Mouse (Mus musculus) fat pad, adult 2 months (tissue): ENCODE measurements around the gene Pdcl.

Experiments used
- DNase-seq: peaks from one replicate; pipeline ENCODE4 v3.0.0-alpha.2; 2011; ENCODE audit warnings: low read depth, low spot score; ENCODE audit errors: extremely low read depth

The Pdcl gene

DNA sequence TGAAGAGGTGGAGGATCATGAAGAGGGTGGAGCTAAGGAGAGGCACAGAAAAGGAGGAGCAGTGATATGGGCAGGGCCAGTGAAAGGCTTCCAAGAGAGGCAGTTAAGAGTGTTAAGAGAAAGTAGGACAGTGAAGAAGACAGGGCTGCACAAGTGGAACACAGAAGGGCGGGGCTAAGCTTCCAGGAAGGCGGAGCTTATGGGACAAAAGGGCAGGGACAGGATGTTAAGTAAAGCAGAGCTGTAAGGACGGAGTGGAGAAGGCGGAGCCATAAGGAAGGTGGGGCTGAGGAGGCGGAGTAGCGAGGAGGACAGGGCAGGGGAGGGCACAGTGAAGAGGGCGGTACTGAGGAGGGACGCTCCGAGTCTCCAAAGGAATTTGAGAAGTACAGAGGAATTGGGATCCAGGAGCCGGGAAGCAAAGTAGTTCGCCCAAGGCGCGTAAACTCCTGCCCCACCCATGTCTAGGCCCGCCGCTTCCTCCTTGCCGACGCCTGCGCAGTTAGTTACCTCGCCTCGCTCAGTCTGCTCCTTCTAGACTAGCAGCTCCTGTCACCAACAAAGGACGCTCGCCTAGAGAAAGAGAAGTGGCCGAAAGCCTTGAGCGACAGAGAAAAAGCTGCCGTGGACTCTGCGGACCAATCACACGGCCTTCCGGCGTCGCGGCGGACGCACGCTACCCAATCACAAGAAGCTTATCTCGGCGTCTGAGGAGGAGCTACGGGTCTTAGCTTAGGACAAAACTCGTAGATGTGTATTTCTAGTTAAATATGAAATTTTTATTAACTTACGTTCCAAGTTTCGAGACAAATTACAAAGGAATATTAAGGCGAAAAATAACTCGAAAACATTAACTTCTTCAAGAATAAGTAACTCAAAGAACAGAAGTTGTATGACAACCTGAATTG lies at the start of gene Pdcl:
Gene Pdcl, minus strand, starts transcription at position 700 of the 908 bp plus-strand sequence.
- peak; percentile 92 for DNase-seq

DNA sequence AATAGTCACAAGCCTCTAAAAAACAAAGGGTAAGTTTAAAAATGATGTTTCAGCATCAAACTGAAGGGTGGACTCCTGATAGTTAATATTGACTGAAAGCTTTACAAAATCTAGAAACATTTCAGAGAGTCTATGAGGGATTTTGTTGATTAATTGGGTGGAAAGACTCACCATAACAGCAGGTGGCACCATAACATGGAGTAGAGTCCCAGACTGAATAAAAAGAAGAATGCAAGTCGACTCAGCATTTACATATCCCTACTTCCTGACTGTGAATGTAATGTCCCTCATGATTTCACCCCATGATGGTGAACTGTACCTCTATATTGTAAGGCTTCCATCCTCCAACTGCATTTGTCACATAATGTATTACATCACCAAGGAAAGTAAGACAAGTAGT lies 36.4 kb upstream of the Pdcl start:
- no peak for DNase-seq

DNA sequence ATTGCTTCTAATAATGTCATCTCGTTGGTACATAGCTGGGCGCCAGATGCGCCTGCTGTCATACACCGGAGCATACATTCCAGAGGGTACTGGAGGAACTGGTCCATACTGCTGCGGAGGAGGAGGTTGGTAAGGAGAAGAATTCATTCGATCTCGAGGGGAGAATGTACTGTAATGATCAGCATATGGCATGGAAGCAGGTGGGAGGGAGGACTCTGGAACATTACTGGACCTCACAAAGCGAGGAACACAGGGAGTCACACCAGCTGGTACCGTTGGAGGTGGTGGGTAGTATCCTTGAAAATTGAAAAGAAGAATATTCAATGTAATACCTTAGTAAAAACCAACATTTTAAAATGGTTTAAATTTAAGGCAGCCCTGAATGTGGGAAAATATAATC lies 23.8 kb upstream of the Pdcl start:
- no peak for DNase-seq

GRCm38 (mm10) chr2:37380189-37380588 lies 21.1 kb upstream of the Pdcl start:
- no peak for DNase-seq

GRCm38 (mm10) chr2:37376018-37376417 lies 16.9 kb upstream of the Pdcl start:
- DNase-seq, result no peak

DNA sequence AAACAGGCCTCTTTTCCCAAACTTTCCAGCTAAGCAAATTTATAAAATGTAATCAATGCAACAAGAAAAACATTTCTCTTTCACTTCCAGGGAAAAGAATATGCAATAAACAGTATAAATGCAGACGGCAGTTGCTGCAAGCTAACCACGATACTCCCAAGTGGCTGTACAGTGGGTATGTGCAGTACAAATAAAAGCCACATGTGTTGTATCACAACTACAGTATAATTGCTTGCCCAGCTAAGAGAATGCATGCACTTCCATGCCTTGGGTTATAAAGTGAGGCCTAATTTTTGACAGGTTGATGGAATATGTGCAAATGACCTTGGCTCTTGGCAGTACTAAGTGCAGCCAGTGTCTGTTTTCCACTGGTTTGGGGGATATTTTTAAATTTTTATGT lies 11.5 kb upstream of the Pdcl start:
- DNase-seq, result no peak

- DNase-seq, result no peak
These were observed 776 bp upstream of the Pdcl start for GRCm38 (mm10) chr2:37359908-37360307.

DNA sequence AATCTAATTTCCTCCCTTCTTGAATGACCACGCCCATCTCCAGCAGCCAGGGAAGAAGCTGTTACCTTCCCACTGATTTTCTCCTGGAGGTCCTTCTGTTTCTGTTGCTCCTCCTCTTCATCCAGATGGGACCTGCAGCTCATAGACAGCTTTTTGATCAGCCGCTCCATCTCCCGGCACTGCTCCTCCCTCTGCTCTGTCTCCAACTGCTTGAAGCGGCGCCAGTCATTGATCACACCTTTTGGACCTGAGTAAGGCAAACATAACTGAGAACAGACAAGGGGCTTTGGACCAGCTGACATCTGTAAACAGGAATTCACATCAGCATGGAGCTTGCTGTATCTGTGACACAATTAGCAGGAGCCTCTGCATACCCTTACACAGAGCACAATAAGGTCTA lies 3.6 kb downstream of the Pdcl start:
- DNase-seq, result no peak

- no peak for DNase-seq
These were observed 7.5 kb downstream of the Pdcl start for GRCm38 (mm10) chr2:37351671-37352070.

DNA sequence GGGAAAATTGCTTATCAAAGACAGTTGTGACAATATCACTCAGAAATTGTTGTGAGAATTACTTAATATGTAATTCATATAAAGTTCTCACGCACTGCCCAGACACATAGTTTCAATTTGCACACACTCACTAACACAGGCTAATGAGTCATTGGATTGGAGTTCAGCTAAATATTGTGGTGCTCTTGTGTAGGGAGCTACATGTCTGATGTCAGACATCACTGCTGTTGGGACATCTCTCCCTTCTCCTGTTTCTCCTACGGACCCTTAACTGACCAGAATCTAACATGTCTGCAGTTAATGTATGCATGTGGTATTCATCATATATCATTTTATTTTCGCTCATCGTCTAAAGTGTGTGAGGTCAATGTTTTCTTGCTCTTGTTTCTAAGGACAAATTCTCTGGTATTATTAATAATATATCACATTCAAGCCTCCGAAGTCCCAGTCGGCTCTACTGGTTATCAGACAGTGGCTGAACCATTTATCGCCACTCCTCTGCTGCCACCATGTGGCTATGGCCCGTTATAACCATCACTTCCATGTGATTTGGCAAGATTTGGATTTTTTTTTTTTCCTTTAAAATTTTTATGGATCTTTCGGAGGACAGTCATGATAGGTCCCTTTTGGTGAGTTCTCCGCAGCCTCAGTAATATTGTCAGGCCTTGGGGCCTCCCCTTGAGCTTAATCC lies 20.5 kb downstream of the Pdcl start:
- DNase-seq, result no peak

GRCm38 (mm10) chr2:37333321-37333720 lies 25.8 kb downstream of the Pdcl start:
- DNase-seq, result no peak

DNA sequence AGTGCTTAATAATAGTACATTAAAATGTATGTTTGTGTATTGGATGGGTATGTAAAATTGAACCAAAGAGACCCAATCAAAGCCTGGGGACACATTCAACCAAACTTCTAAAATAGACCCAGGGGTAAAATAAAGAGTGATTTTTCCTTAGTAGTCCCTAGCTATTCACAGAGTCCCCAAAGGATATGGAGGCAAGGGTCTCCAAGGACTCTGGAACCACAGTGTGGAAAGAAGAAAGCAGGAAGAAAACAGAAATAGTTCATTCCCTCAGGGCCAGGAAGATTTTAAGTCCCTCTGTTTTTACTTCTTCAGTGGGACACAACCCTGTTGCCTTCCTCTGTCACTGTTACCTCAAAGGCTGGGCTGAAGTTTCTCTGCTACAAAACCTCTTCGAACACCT lies 32.9 kb downstream of the Pdcl start, which contains the start of gene Olfr368:
Gene Olfr368, plus strand, starts transcription at position 301 of the 400 bp plus-strand sequence.
- no peak for DNase-seq
